Mouse (Mus musculus): ENCODE data around the gene Ern2.

Ern2 gene

GRCm38 (mm10) chr7:122186043-122186442 is at the start of gene Ern2:
Ern2 (minus strand) TSS chr7:122186207.
- no peak for DNase-seq (ENCODE audit: low read depth, low spot score)

GRCm38 (mm10) chr7:122230866-122231265 is 44.9 kb upstream of the Ern2 start:
- DNase-seq (ENCODE audit: low read depth, low spot score), result no peak

- DNase-seq (ENCODE audit: low read depth, low spot score), result no peak
These were observed 43.9 kb upstream of the Ern2 start for GRCm38 (mm10) chr7:122229916-122230315.

- DNase-seq (ENCODE audit: low read depth, low spot score), result no peak
These were observed 43.3 kb upstream of the Ern2 start for GRCm38 (mm10) chr7:122229306-122229705.

- no peak for DNase-seq (ENCODE audit: low read depth, low spot score)
These were observed 40.7 kb upstream of the Ern2 start for GRCm38 (mm10) chr7:122226744-122227143.

GRCm38 (mm10) chr7:122226020-122226742 is 40.2 kb upstream of the Ern2 start:
- no peak for DNase-seq (ENCODE audit: low read depth, low spot score)

- DNase-seq (ENCODE audit: low read depth, low spot score), result peak; percentile 14
These were observed 33.4 kb upstream of the Ern2 start, which contains the start of gene Chp2 for GRCm38 (mm10) chr7:122219315-122219801. Chp2 (plus strand) TSS chr7:122219496.

GRCm38 (mm10) chr7:122208276-122209021 is 22.4 kb upstream of the Ern2 start:
- DNase-seq (ENCODE audit: low read depth, low spot score), result no peak

- DNase-seq (ENCODE audit: low read depth, low spot score), result no peak
These were observed 20.1 kb upstream of the Ern2 start for GRCm38 (mm10) chr7:122206121-122206520.

- DNase-seq (ENCODE audit: low read depth, low spot score), result no peak
These were observed 17.9 kb upstream of the Ern2 start for GRCm38 (mm10) chr7:122203936-122204335.

GRCm38 (mm10) chr7:122199296-122199695 is 13.3 kb upstream of the Ern2 start:
- DNase-seq (ENCODE audit: low read depth, low spot score), result peak; percentile 32

GRCm38 (mm10) chr7:122197306-122197705 is 11.3 kb upstream of the Ern2 start:
- peak; percentile 43 for DNase-seq (ENCODE audit: low read depth, low spot score)

- no peak for DNase-seq (ENCODE audit: low read depth, low spot score)
These were observed 10.8 kb upstream of the Ern2 start for GRCm38 (mm10) chr7:122196771-122197170.

- no peak for DNase-seq (ENCODE audit: low read depth, low spot score)
These were observed 7.9 kb upstream of the Ern2 start for GRCm38 (mm10) chr7:122193919-122194318.

GRCm38 (mm10) chr7:122191097-122191496 is 5.1 kb upstream of the Ern2 start:
- DNase-seq (ENCODE audit: low read depth, low spot score), result no peak

- DNase-seq (ENCODE audit: low read depth, low spot score), result peak; percentile 50
These were observed 3.5 kb upstream of the Ern2 start for GRCm38 (mm10) chr7:122189484-122189883.

GRCm38 (mm10) chr7:122184569-122184968 is 1.4 kb downstream of the Ern2 start:
- no peak for DNase-seq (ENCODE audit: low read depth, low spot score)

- no peak for DNase-seq (ENCODE audit: low read depth, low spot score)
These were observed 5.3 kb downstream of the Ern2 start for GRCm38 (mm10) chr7:122180720-122181119.

GRCm38 (mm10) chr7:122171613-122172012 is 14.4 kb downstream of the Ern2 start:
- no peak for DNase-seq (ENCODE audit: low read depth, low spot score)

GRCm38 (mm10) chr7:122170705-122171104 is 15.3 kb downstream of the Ern2 start:
- DNase-seq (ENCODE audit: low read depth, low spot score), result no peak

- no peak for DNase-seq (ENCODE audit: low read depth, low spot score)
These were observed 18.8 kb downstream of the Ern2 start for GRCm38 (mm10) chr7:122167203-122167602.

GRCm38 (mm10) chr7:122163766-122164165 is 22.2 kb downstream of the Ern2 start:
- DNase-seq (ENCODE audit: low read depth, low spot score), result no peak

GRCm38 (mm10) chr7:122160037-122160436 is 26.0 kb downstream of the Ern2 start:
- no peak for DNase-seq (ENCODE audit: low read depth, low spot score)

Data from retina, postnatal 7 days (tissue).